Mouse (Mus musculus) layer of hippocampus, adult 18-20 months (tissue): ENCODE measurements around the gene Nedd4. TPM values are rescaled to one million over a fixed set of nuclear protein-coding genes. Genes with fewer than 3 reads are reported as not detected.
A peak's percentile ranks its signal among the peaks of the same experiment; 100 is the strongest.

ENCODE experiments used
- DNase-seq, 2 experiments: peaks; one replicate each; pipeline ENCODE4 v3.0.0; 2022; ENCODE audit warnings: low spot score in 2 of 2
- total RNA-seq, 2 experiments: library from RNA; stranded (reverse); gene quantifications; 2 replicates each; pipeline ENCODE4 v1.2.3; 2021

The Nedd4 gene
- total RNA-seq, 2 experiments from 2014 or later = 283 to 296 TPM

- no peak for DNase-seq
Observed at GRCm38 (mm10) chr9:72675745-72676200, 13.6 kb downstream of the Nedd4 start.

DNA sequence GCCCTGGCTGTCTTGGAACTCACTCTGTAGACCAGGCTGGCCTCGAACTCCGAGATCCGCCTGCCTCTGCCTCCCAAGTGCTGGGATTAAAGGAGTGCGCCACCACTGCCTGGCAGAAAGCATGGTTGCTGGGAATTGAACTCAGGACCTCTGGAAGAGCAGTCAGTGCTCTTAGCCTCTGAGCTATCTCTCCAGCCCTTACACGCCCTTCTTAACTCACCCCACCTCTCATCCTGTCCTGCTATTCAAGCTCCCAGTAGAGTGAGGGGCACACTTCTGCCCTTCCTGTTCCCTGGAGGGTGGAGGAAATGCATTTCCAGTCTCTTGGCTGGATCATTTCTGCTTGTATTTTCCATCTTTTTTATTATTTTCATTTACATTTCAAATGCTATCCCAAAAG lies 15.5 kb downstream of the Nedd4 start:
- DNase-seq = no peak

- no peak for DNase-seq
Observed at GRCm38 (mm10) chr9:72678771-72679170, 16.6 kb downstream of the Nedd4 start.

DNA sequence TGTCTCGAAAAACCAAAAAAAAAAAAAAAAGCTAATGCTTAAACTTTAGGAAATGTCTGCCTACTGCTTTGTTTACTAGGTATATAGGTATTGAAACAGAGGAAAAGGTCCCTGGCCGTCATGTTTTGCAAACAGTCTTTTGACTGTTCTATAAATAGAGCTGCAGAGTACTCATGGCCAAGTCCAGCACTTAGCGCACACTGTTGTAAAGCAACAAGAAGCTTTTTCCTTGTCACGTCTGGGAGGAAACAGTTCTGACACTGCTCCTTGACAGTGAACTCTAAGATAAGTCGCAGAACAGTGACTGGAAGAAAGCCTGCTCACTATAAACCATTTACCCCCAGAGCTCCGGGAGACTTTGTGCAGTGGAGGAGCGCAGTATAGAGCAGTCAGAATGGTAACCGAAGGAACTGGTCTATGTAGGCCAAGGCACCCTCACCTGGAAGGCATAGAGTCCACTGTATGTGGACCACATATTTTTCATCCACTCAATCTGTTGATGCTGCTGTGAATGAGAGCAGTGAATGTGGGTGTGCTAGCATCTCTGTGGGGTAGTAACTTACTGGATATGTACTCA lies 19.6 kb downstream of the Nedd4 start:
- no peak for DNase-seq

GRCm38 (mm10) chr9:72683268-72683667 lies 21.1 kb downstream of the Nedd4 start:
- DNase-seq = no peak

- no peak for DNase-seq
Observed at GRCm38 (mm10) chr9:72685231-72685630, 23.1 kb downstream of the Nedd4 start.

DNA sequence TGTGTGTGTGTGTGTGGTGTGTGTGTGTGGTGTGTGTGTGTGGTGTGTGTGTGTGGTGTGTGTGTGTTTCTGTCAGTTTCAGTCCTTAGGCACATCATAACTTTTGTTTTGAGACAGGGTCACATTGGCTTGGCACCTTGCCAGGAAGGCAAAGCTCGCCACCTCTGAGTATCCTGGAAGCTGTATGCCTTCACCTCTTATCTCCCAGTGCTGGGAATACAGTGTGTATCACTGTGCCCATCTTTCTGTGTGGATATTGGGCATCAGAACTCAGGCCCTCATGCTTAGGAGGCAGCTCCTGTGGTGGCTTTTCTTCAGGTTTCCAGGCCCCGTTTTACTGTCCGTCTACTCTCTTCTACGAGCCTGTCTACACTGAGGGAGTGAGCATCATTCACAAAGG lies 24.4 kb downstream of the Nedd4 start:
- no peak for DNase-seq

DNA sequence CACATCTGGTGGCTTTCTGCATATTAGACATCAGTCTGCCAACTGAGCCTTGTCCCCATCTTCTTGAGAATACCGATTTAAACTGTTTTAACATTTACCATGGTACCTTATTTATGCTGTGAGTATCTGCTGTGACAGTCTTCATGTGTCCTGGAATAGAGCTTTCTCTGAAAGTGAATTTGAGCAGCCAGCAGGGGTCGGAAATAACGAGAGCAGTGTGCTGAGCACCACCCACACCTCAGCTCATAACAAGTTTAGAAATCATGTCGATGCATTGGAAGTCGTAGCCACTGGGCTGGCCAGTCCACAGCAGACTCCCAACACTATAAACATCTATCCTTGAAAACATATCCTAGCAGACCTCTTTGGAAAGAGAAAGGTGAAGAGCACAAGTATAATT lies 27.4 kb downstream of the Nedd4 start:
- DNase-seq = no peak

- DNase-seq = no peak
Observed at GRCm38 (mm10) chr9:72690811-72691210, 28.7 kb downstream of the Nedd4 start.

DNA sequence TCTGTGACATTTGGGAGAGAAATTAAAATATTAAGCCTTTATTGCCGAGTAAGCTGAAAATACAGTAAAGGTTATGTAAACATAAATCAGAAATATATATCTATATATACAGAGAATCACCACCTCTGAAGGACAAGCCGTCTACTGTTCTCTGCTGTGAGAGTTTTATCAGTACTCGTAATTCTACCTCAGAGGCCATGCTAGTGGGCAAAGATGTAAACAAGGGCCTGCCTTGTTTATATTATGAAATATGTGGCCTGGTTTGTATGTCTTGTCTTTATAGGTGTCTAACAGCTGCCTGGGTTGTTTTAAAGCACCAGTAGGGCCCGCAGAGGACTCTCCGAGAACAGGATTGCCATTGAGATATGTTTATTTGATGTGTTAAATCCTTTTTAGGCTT lies 29.8 kb downstream of the Nedd4 start:
- DNase-seq = no peak

- peak in 1 of 2 experiments; percentile 58 for DNase-seq
Observed at GRCm38 (mm10) chr9:72693081-72693696, 31.0 kb downstream of the Nedd4 start.

DNA sequence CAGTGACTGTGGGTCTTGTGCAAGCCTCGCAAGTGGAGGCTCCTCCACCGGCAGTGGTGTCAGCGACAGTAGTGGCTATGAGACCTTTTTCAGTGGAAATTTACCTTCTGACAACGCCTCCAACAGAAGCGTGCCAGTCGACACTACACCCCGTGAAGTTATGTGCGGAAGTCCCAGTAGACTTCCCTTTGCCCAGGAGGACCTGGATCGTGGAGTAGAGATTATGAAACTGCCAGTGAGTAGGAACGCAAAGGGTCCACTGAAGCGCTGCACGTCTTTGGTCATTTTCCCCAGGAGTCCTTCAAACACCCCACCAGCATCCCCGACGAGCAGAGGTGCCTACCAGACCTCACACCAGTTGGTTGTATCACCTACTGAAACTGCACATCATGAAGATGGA lies 31.7 kb downstream of the Nedd4 start:
- no peak for DNase-seq

DNA sequence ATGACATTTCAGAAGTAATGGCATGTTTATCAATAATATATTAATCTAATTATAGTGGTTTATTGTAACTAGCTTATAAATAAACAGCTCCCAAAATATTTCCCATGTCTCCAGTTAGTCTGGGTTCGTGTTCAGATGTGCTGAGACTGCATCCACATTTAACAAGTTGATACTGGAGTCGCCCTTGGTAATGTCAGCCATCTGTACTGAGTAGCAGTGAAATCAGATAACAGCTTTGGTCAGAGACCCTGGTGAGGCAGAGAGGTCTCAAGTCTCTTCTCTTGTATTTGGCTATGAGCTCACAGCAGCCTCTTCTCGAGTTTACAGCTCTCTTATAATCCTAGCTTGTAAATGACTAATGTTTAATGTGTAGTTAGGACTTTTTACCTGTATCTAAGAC lies 34.4 kb downstream of the Nedd4 start:
- DNase-seq = no peak

DNA sequence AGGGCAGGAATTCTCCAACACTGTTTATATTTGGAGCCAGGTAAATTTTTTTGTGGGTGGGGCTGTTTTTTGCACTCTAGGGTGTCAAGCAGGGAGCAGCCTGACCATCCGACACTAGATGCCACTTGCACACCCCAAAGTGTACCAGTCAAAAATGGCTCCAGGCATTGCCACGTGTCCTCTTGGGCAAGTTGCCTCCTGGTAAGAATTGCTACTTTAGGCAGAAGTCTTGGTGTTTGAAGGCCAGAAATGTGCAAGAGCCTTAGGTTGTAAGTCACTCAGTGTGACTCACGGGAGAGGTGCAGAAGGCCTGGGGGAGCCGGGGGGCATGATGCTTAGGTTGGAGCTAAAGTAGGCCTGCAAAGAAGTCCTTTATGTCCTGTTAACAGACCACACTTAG lies 35.6 kb downstream of the Nedd4 start:
- DNase-seq = no peak

GRCm38 (mm10) chr9:72699702-72700101 lies 37.6 kb downstream of the Nedd4 start:
- DNase-seq = no peak

DNA sequence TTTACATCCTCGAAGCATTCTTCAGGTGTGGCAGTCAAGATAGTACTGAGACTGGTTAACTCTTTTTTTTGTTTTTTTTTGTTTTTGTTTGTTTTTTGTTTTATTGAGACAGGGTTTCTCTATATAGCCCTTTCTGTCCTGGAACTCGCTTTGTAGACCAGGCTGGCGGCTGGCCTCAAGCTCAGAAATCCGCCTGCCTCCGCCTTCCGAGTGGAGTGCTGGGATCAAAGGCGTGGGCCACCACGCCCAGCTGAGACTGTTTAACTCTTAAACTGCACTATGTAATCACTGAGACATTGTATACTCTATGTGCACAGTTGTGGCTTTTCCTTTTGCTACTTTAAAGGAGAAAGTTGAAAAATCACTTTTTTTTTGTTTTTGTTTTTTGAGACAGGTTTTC lies 39.3 kb downstream of the Nedd4 start:
- no peak for DNase-seq

- DNase-seq = peak in 1 of 2 experiments; percentile 32
Observed at GRCm38 (mm10) chr9:72702075-72702474, 39.9 kb downstream of the Nedd4 start.

DNA sequence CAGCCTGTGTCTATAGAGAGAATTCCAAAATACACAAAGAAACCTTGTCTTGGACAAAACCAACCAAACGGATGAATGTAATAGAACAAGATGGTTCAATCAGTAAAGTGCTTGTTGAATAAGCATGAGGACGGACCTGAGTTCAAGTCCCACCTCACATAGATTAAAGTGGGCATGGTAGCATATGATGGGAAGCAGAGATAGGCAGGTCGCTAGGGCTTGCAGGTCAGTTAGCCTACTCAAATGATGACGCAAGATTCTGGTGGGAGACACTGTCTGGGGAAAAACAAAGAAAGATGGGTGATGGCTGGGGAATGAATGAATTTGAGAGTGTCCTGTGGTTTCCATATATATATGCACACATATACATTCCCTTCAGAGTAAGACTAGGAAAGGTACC lies 41.0 kb downstream of the Nedd4 start:
- no peak for DNase-seq

- no peak for DNase-seq
Observed at GRCm38 (mm10) chr9:72703754-72704153, 41.6 kb downstream of the Nedd4 start.

DNA sequence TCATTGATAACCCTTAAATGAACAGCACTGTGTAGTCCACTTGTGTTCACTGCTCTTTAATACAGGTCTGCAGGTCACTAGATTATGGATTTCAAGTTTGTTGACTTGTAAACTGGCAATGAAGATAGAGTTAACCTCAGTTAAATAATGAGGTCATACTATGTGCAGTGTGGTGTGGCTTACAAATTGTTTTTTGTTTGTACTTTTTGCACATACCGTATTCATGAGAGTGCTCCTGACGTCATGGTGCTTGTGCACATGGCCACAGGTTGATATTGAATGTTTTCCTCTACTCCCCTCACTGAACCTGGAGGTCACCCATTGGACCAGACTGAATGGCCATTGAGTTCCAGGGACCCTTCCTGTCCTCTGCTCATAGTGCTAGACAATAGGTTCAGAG lies 43.1 kb downstream of the Nedd4 start:
- no peak for DNase-seq

- DNase-seq = no peak
Observed at GRCm38 (mm10) chr9:72707999-72708398, 45.9 kb downstream of the Nedd4 start.

DNA sequence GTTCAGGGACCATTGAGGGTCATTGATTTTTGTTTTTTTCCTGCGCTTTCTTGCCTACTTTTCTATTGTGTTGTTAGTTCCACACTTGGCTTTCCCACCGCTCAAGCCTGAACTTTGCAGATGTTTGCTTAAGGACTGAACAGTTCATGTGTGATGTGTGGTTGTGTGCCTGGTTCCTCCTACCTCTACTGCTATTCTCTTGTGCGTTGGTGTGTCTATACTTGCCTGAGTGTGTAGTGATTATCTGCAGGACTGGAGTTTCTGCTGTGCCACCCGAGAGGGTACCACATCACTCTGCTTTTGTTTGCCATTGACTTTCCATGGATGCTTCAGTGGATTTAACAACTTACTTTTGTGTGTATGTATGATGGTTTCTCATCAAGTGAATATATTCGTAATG lies 46.5 kb downstream of the Nedd4 start:
- DNase-seq = no peak

DNA sequence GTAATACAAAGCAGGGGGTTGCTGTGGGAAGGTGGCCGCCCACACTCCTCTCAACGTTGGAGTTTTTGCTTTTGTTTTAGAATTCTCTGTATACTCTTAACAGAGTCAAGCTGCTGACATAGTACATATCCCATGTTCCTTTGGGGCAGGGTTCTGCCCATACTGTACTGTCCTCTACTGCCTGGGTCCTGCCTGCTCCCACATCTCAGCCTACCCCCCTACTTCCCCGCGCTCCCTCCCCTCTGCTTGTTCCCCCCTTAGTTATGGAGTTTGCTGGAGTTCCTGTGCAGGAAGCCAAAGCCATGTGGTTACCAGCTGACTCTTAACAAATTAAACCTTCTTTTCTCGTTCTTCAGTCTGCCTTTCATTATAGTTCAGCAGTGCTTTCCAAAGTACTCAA lies 47.9 kb downstream of the Nedd4 start:
- no peak for DNase-seq
